Mouse (Mus musculus) forebrain, embryonic 11.5 days (tissue): Measurements from ENCODE around the gene Htr2c. TPM values are rescaled to one million over a fixed set of nuclear protein-coding genes. Genes with fewer than 3 reads are reported as not detected.

Experiments
- ATAC-seq: fragments of 200-750 bp; cut with Nextera tagmentation; replicated peaks from 2 replicates; pipeline ENCODE4 v1.8.0; 2017; ENCODE audit warnings: moderate TSS enrichment; ENCODE audit not compliant: low FRiP score
- DNase-seq: peaks from one replicate; pipeline ENCODE4 v3.0.0-alpha.2; 2017; ENCODE audit warnings: low spot score
- H3K27ac ChIP-seq: fragments of 300-500 bp; sonication (generic); 2 replicates; pipeline ENCODE4 v1.5.1; 2014; ENCODE audit warnings: low read depth, low read length
- H3K27me3 ChIP-seq: fragments of 300-500 bp; sonication (generic); 2 replicates; pipeline ENCODE4 v1.6.1; 2014; ENCODE audit warnings: mild to moderate bottlenecking, low read length, mixed read lengths; ENCODE audit not compliant: control insufficient read depth, insufficient read depth
- H3K36me3 ChIP-seq: fragments of 300-500 bp; sonication (generic); 2 replicates; pipeline ENCODE4 v1.6.1; 2014; ENCODE audit warnings: mild to moderate bottlenecking, low read length, moderate library complexity, mixed read lengths; ENCODE audit not compliant: control insufficient read depth, insufficient read depth
- H3K4me1 ChIP-seq: fragments of 300-500 bp; sonication (generic); replicated peaks from 2 replicates; pipeline ENCODE4 v1.6.1; 2014; ENCODE audit warnings: low read length, mixed read lengths; ENCODE audit not compliant: control insufficient read depth, insufficient read depth
- H3K4me2 ChIP-seq: fragments of 300-500 bp; sonication (generic); 2 replicates; pipeline ENCODE4 v1.6.1; 2014; ENCODE audit warnings: low read depth, mild to moderate bottlenecking, low read length, moderate library complexity, mixed read lengths; ENCODE audit not compliant: severe bottlenecking
- H3K4me3 ChIP-seq: fragments of 300-500 bp; sonication (generic); 2 replicates; pipeline ENCODE4 v1.5.1; 2014; ENCODE audit warnings: low read depth, low read length
- H3K9ac ChIP-seq: fragments of 300-500 bp; sonication (generic); 2 replicates; pipeline ENCODE4 v1.6.1; 2014; ENCODE audit warnings: low read length
- H3K9me3 ChIP-seq: fragments of 300-500 bp; sonication (generic); 2 replicates; pipeline ENCODE4 v1.6.1; 2016; ENCODE audit warnings: low read length, mixed read lengths; ENCODE audit not compliant: control insufficient read depth
- WGBS: fragments of 180-500 bp; shearing (Covaris S2); extraction: QIAGEN DNeasy Blood & Tissue Kit; methylation state at CpG from one replicate; pipeline ENCODE4 v1.1.7; 2014; 5-methylcytosine and 5-hydroxymethylcytosine counted together
- polyA plus RNA-seq: library from polyadenylated mRNA; unstranded; fragments of >200 nt; fragmentation: Nextera tagmentation; extraction: Ambion mirVana; gene quantifications from 2 replicates; pipeline ENCODE4 v1.2.1, GENCODE M21; 2014

Htr2c gene
- polyA plus RNA-seq, 1 experiment from 2014 or later, result 0.40 TPM

DNA sequence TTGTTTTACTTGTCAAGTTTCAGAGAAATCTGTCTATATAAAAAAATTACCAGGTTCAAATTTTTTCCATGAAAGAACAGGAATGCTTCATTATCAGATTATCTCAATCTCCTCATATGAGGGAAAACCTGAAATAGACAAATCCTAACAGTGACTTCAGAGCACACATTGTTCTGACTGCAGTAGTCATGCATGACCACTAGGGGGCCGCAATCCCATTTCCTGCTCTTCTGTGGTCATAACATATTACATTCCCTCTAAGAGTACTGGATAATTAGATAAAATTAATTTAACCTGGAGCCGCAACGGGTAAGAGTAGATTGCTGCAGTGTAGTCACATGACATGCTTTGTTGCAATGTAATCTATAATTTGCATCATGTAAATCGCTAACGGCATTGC, 17.6 kb downstream of the Htr2c start:
- H3K27me3 ChIP-seq, result no peaks in the 10 kb centered on the region
- H3K4me1 ChIP-seq, result no peaks in the 10 kb centered on the region
- H3K27ac ChIP-seq, result no peak overlapping the region
- no peak overlapping the region for H3K4me3 ChIP-seq
- H3K9ac ChIP-seq, result no peak overlapping the region
- ATAC-seq, result no peak
- peak; percentile 46 for DNase-seq
- no peaks in the 10 kb centered on the region for H3K36me3 ChIP-seq
- WGBS, result 69% methylated on average over 5 of the region's 5 CpGs
- H3K4me2 ChIP-seq, result no peak overlapping the region
- H3K9me3 ChIP-seq, result no peaks in the 10 kb centered on the region

DNA sequence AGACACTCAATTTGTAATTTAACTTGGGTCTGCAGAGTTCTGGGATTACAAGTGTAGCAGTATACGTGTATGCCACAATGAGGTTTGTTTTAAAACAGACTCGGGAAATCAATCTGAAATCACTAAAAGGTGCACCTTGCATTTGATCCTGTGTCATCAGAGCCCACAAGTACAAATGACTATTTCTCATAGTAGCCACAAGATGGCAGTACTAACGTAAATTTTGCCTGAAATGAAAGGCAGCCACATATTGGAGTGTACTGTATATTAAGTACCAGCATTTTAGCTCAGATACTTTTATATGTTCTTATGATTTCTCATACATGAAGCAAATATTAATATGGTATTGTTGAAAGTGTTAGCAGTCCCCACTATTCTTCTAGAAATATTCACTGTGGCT, 93.4 kb downstream of the Htr2c start:
- no peak overlapping the region for H3K4me3 ChIP-seq
- no peak overlapping the region for H3K9ac ChIP-seq
- no peak for DNase-seq
- 25% methylated on average over 3 of the region's 3 CpGs for WGBS
- ATAC-seq, result no peak
- H3K9me3 ChIP-seq, result no peaks in the 10 kb centered on the region
- no peak overlapping the region for H3K27ac ChIP-seq
- H3K4me2 ChIP-seq, result no peak overlapping the region
- H3K36me3 ChIP-seq, result no peaks in the 10 kb centered on the region
- no peaks in the 10 kb centered on the region for H3K4me1 ChIP-seq
- H3K27me3 ChIP-seq, result no peaks in the 10 kb centered on the region

DNA sequence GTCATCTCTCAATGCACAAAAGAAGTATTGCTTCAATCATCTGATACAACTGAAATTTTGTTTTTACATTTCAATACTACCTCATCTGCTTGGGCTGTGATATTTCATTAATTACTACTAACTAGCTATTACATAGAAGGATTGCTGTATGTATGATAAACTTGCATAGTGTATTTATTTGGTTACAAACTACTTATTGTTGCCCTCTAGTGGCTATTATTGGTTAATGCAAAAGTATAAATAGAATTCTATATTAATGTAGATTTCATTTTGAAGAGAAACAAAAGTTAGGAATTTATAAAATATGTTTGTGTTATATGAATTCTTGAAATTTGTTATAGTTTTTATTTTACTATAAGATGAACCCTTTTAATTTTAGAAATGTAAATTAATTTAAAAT, 109.3 kb downstream of the Htr2c start:
- no peak for DNase-seq
- H3K27ac ChIP-seq, result no peak overlapping the region
- no peak overlapping the region for H3K9ac ChIP-seq
- no peaks in the 10 kb centered on the region for H3K27me3 ChIP-seq
- no peaks in the 10 kb centered on the region for H3K4me1 ChIP-seq
- H3K36me3 ChIP-seq, result no peaks in the 10 kb centered on the region
- no peak overlapping the region for H3K4me3 ChIP-seq
- H3K4me2 ChIP-seq, result no peak overlapping the region
- H3K9me3 ChIP-seq, result no peaks in the 10 kb centered on the region
- ATAC-seq, result no peak

DNA sequence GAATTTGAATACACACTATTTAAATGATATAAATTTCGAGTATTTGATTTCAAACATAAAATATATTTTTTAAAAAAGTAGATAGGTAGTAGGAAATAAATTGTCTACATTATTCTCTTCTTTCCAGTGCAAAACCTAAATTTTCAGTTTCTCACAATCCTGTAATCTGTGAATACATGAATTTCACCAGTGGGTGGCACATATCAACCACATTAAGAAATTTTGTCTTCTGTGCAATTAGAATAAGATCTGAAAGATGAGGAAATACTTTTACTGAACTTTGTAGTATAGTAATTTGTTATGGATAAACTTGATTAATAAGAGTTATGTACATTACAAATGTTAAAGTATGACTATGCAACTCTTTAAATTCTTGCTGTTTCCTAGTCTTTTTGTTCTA, 156.8 kb downstream of the Htr2c start:
- Histone ChIP-seq H3K27me3 (no peaks in the 10 kb centered on the region), H3K27ac (no peak overlapping the region), H3K9ac (no peak overlapping the region), H3K36me3 (no peaks in the 10 kb centered on the region), H3K4me1 (no peaks in the 10 kb centered on the region), H3K4me3 (no peak overlapping the region), H3K9me3 (no peaks in the 10 kb centered on the region), H3K4me2 (no peak overlapping the region)
- no peak for DNase-seq
- ATAC-seq, result no peak
- WGBS, result 45% methylated on average over 1 of the region's 1 CpGs

DNA sequence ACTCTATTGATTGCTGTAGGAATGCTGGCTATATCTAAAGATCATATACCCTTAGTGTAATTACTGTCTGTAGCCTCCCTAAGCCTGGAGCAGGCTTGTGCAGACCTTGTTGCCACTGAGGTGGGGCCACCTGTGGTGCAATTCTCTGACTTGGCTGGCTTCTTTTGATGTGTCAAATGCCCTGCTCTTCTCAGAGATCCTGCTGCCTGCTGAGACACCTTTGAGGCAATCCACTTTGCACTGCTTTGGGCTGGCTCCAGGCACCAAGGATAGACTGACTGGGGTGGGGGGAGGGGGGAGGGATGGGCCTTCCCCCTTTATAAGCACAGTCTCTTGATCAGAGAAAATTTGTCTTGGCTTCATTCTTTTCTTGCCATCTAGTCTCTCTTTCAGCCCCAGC, 252.9 kb downstream of the Htr2c start:
- H3K27ac ChIP-seq, result no peak overlapping the region
- no peaks in the 10 kb centered on the region for H3K36me3 ChIP-seq
- no peaks in the 10 kb centered on the region for H3K27me3 ChIP-seq
- no peak overlapping the region for H3K4me3 ChIP-seq
- no peaks in the 10 kb centered on the region for H3K4me1 ChIP-seq
- H3K4me2 ChIP-seq, result no peak overlapping the region
- H3K9me3 ChIP-seq, result no peaks in the 10 kb centered on the region
- H3K9ac ChIP-seq, result no peak overlapping the region
- ATAC-seq (no peak), DNase-seq (no peak)

DNA sequence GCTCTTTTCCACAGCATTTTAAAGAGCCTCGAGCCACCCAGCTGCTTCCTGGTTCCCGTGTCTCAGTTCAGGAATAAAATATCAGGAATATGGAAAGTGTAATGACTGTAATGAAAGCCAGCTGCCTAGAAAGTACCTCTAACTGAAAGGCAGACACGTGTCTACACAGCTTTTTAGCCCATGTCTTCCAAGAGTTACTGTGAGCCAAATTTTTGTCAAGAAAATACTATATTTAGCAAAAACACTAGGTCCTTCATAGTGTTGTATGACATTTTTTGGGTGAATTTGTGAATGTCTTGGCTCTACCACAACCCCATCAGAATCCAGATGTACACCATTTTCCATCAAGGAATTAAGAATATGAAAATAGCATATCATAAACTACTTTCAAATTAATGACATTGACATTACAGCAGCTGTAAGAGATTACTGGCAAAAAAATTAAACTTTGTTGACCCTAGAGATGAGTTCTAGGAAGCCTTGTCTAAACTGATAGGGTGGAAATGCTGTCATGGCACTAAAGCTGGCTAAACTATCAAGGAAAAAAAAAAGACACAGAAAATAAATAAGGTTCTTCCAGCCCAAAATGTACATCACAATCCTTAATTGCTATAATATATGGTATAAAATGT, 255.2 kb downstream of the Htr2c start:
- no peaks in the 10 kb centered on the region for H3K27me3 ChIP-seq
- H3K4me3 ChIP-seq, result no peak overlapping the region
- H3K36me3 ChIP-seq, result no peaks in the 10 kb centered on the region
- H3K27ac ChIP-seq, result no peak overlapping the region
- H3K9me3 ChIP-seq, result no peaks in the 10 kb centered on the region
- 74% methylated on average over 3 of the region's 3 CpGs for WGBS
- H3K9ac ChIP-seq, result no peak overlapping the region
- no peak overlapping the region for H3K4me2 ChIP-seq
- DNase-seq (no peak), ATAC-seq (no peak)
- H3K4me1 ChIP-seq, result no peaks in the 10 kb centered on the region

DNA sequence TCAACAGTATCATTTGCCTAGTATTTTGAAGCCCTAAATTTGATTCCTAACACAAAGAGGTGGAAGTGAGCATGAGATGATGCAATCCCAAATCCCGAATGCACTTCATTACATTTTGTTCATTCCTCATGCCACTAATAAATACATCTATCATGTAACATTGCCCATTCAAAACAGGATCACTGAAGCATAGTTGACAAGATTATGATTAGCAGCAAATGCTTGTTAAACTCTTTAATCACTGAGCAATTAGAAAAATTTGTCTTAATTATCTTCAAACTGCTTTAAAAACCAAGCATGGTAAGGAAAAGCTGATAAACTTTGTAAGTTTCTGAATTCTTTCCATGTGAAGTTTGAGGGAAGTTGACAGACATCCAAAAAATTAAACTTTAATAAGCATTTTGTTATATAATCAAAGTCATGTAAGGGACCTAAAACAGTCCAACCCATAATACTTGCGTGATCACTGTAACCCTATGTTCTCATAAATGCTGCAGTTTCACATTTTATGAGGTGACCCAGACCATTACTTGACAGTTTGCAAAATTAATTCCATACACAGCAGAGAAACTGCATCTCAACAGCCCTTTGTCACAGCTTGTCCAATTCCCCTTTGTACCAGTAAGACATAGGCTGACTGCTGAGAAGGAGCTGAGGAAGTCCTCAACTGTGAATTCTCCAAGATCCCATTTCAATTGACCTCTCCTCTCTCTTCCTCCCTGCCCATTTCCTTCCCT, 276.7 kb downstream of the Htr2c start:
- Histone ChIP-seq H3K4me1 (no peaks in the 10 kb centered on the region), H3K9ac (no peak overlapping the region), H3K27me3 (no peaks in the 10 kb centered on the region), H3K27ac (no peak overlapping the region), H3K9me3 (no peaks in the 10 kb centered on the region), H3K36me3 (no peaks in the 10 kb centered on the region), H3K4me3 (no peak overlapping the region), H3K4me2 (no peak overlapping the region)
- ATAC-seq, result no peak
- DNase-seq, result no peak
- 64% methylated on average over 2 of the region's 2 CpGs for WGBS
